20 mouse cellular contexts compared by ENCODE assay signal in the genomic region with DNA sequence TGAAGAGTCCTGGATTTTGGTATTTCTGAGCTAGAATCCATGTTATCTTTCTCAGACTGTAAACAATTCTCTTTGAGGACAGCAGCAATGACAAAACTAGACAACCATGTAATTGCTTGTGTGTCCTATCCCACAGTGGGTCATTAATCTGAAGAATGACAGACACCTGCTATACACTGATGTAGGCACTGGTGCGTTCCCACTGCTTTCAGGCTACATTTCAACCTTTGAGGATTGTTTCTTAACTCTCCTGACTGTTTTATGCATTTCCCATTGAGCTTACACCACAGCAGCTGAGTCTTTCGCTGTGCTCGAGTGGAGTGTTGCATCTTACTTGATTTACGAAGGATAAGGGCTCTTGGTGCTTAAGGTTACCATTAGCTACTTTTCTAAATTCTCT.
"Had no signal": no experiment of that assay in that cellular context is flagged by ENCODE, and none has a peak within 500 bp of the region (broad histone marks: within the 10 kb centered on the region; RNA-seq: fewer than 3 reads in every experiment).

No protein-coding gene starts in this region.

- DNase-seq: kidney, adult 18-20 months; kidney, postnatal 36 days; left cerebral cortex, postnatal 4 days; liver, postnatal 0 days; lung, embryonic 14.5 days; retina, postnatal 1 day; right cerebral cortex, postnatal 25 days; spleen, adult 18-20 months; thymus, postnatal 25 days had no signal

- H3K4me3 ChIP-seq: limb, embryonic 12.5 days; limb, embryonic 15.5 days; midbrain, embryonic 12.5 days; midbrain, embryonic 15.5 days; stomach, embryonic 15.5 days had no signal

- H3K36me3 ChIP-seq: limb, embryonic 12.5 days; limb, embryonic 15.5 days; midbrain, embryonic 12.5 days; midbrain, embryonic 15.5 days; stomach, embryonic 15.5 days had no signal

- H3K9me3 ChIP-seq: limb, embryonic 12.5 days; limb, embryonic 15.5 days; midbrain, embryonic 12.5 days; midbrain, embryonic 15.5 days; stomach, embryonic 15.5 days had no signal

- ATAC-seq: inflammation-experienced regulatory T-cells, adult 6 months; intestine, embryonic 16.5 days; liver, postnatal 0 days; lung, postnatal 0 days; midbrain, embryonic 15.5 days had no signal

- H3K27ac ChIP-seq: limb, embryonic 12.5 days; limb, embryonic 15.5 days; liver, embryonic 14.5 days; macrophage; midbrain, embryonic 12.5 days; midbrain, embryonic 15.5 days; stomach, embryonic 15.5 days had no signal

- H3K9ac ChIP-seq: limb, embryonic 12.5 days; limb, embryonic 15.5 days; liver, embryonic 14.5 days; liver, postnatal 0 days; lung, embryonic 14.5 days; midbrain, embryonic 12.5 days; midbrain, embryonic 15.5 days; stomach, embryonic 15.5 days had no signal

- H3K4me1 ChIP-seq: limb, embryonic 15.5 days; midbrain, embryonic 15.5 days; stomach, embryonic 15.5 days had no signal

- H3K4me2 ChIP-seq: limb, embryonic 12.5 days; limb, embryonic 15.5 days; liver, embryonic 11.5 days; lung, embryonic 14.5 days; midbrain, embryonic 12.5 days; midbrain, embryonic 15.5 days; stomach, embryonic 15.5 days had no signal

- H3K27me3 ChIP-seq: limb, embryonic 12.5 days; limb, embryonic 15.5 days; midbrain, embryonic 12.5 days; midbrain, embryonic 15.5 days; stomach, embryonic 15.5 days had no signal
